Mouse (Mus musculus) adrenal gland, postnatal 25 days (tissue): ENCODE data around the gene Mcm10. TPM values are rescaled to one million over a fixed set of nuclear protein-coding genes. Genes with fewer than 3 reads are reported as not detected.

Experiments used
- DNase-seq: peaks from one replicate; pipeline ENCODE4 v3.0.0; 2021; ENCODE audit warnings: mixed read lengths
- long read RNA-seq: library from polyadenylated mRNA; stranded (forward); transcript quantifications from one replicate; pipeline ENCODE4 v2.0.0, GENCODE M21; 2021
- total RNA-seq: library from RNA; stranded (reverse); gene quantifications from 2 replicates; pipeline ENCODE4 v1.2.3, GENCODE M21; 2021

Gene Mcm10
- 5.6 and 6.2 TPM in 2 replicates for total RNA-seq
- long read RNA-seq, transcript Mcm10-204 (6 exons, 1,343 nt), result major isoform, 10 of 31 reads
- long read RNA-seq, transcript Mcm10-209 (12 exons, 2,356 nt), result major isoform, 10 of 31 reads
- long read RNA-seq, partial matches to known transcripts, result 3 of 31 reads
- long read RNA-seq, other reads (novel, unspliced or antisense), result 7 of 31 reads

GRCm38 (mm10) chr2:5012491-5013324 is at the start of gene Mcm10:
Gene Mcm10, minus strand, starts transcription at chr2:5012791.
- DNase-seq, result peak; percentile 87

- DNase-seq, result no peak
These were observed 48.6 kb upstream of the Mcm10 start for GRCm38 (mm10) chr2:5061133-5061708.

- no peak for DNase-seq
These were observed 47.4 kb upstream of the Mcm10 start for GRCm38 (mm10) chr2:5059997-5060396.

GRCm38 (mm10) chr2:5058436-5058835 is 45.8 kb upstream of the Mcm10 start:
- no peak for DNase-seq

- DNase-seq, result no peak
These were observed 38.0 kb upstream of the Mcm10 start for GRCm38 (mm10) chr2:5050562-5050961.

- DNase-seq, result no peak
These were observed 34.4 kb upstream of the Mcm10 start for GRCm38 (mm10) chr2:5047016-5047415.

- DNase-seq, result no peak
These were observed 32.8 kb upstream of the Mcm10 start for GRCm38 (mm10) chr2:5045269-5045965.

- DNase-seq, result no peak
These were observed 31.7 kb upstream of the Mcm10 start for GRCm38 (mm10) chr2:5044321-5044720.

GRCm38 (mm10) chr2:5043476-5043761 is 30.8 kb upstream of the Mcm10 start:
- DNase-seq, result no peak

GRCm38 (mm10) chr2:5042616-5043475 is 30.3 kb upstream of the Mcm10 start:
- DNase-seq, result no peak

GRCm38 (mm10) chr2:5041854-5042253 is 29.3 kb upstream of the Mcm10 start:
- no peak for DNase-seq

- peak; percentile 35 for DNase-seq
These were observed 27.9 kb upstream of the Mcm10 start for GRCm38 (mm10) chr2:5040281-5041161.

GRCm38 (mm10) chr2:5039350-5040170 is 27.0 kb upstream of the Mcm10 start:
- DNase-seq, result no peak

GRCm38 (mm10) chr2:5038320-5038719 is 25.7 kb upstream of the Mcm10 start:
- no peak for DNase-seq

GRCm38 (mm10) chr2:5037390-5037789 is 24.8 kb upstream of the Mcm10 start:
- DNase-seq, result no peak

GRCm38 (mm10) chr2:5036411-5037076 is 24.0 kb upstream of the Mcm10 start:
- DNase-seq, result no peak

GRCm38 (mm10) chr2:5035241-5035640 is 22.6 kb upstream of the Mcm10 start:
- no peak for DNase-seq

- no peak for DNase-seq
These were observed 22.2 kb upstream of the Mcm10 start for GRCm38 (mm10) chr2:5034801-5035200.
